Mouse (Mus musculus): ENCODE data around the gene Lhcgr. TPM values are rescaled to one million over a fixed set of nuclear protein-coding genes. Genes with fewer than 3 reads are reported as not detected.
A peak's percentile ranks its signal among the peaks of the same experiment; 100 is the strongest.

Lhcgr gene
- total RNA-seq, 2 experiments from 2014 or later, result not detected

GRCm38 (mm10) chr17:88703112-88703511, 88.7 kb downstream of the Lhcgr start:
- no peak for DNase-seq

DNA sequence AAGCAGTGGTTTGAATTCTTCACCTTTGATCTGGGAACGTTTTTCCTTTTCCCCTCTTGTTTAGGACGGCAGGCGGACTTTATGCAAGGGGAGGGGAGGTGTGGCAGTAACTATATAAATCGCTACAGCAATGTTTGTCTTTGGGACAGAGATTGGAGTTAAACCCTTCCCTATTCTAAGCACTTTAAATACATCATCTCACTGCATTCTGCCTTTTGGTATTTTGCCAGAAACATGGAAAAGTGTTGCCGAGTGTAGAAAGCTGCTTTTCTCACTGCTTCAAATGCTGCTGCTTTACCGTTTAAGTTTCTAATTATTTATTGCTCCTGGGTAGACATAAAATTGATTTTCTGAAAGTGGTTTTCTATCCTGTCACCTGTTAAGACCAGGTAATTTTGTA, 89.4 kb downstream of the Lhcgr start:
- no peak for DNase-seq

GRCm38 (mm10) chr17:88700901-88701300, 90.9 kb downstream of the Lhcgr start:
- no peak for DNase-seq

GRCm38 (mm10) chr17:88696656-88697333, 95.0 kb downstream of the Lhcgr start:
- DNase-seq, result no peak

DNA sequence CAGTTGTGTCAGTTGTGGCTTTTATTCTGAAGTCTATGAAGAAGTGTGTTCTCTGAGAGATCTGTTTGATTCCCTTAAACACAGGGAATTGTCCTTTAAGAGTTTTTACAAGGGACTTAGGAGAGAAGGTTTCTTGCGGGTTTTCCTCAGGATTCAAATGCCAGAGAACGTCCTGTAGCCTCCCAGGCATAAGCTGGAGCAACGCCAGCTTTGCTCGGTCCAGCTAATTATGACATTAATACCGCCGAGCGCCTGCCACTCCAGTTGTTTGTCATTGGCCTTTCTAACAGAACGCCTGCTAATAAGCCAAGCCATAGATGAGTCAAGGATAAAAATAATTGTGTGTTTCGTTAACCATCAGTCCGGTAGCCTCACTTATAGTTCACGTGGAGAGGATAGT, 103.6 kb downstream of the Lhcgr start:
- no peak for DNase-seq

GRCm38 (mm10) chr17:88675310-88676309, 116.2 kb downstream of the Lhcgr start:
- DNase-seq, result no peak

DNA sequence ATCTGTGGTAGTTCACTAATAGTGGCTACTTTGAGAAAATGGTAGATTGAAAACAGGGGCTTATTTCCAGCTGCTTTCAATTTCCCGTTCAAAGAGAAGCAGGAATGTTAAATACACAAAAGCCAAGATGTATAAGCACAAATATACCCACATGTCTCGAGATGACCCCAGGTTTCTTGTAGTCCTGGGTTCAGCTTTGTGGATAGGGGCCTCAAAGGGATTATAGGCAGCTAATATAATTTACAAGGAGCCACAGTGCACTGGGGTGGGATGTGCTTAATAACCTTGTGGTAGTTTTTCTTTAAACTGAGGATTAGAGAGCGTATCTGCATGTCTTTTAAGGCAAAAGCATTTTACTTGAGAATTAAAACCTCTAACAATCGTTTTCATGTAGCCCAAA, 121.0 kb downstream of the Lhcgr start:
- no peak for DNase-seq

GRCm38 (mm10) chr17:88669921-88670320, 121.9 kb downstream of the Lhcgr start:
- DNase-seq, result no peak

GRCm38 (mm10) chr17:88668452-88668851, 123.3 kb downstream of the Lhcgr start, which contains the start of gene Gtf2a1l:
TSS of gene Gtf2a1l (plus strand) at chr17:88668660.
- peak; percentile 66 to 67 for DNase-seq

Other genes starting within 250 kb of the Lhcgr start
- 10 to 100 TPM; 28.7 to 41.5 TPM for gene Ston1, start 194.3 kb downstream of the Lhcgr start, total RNA-seq (2021)
- not detected for gene Gtf2a1l, start 123.3 kb downstream of the Lhcgr start, total RNA-seq (2021)

Measured in adrenal gland, postnatal 36 days (tissue).